Mouse (Mus musculus) monocyte, adult 5-6 weeks (primary cell): Measurements from ENCODE around the gene Limch1. TPM values are rescaled to one million over a fixed set of nuclear protein-coding genes. Genes with fewer than 3 reads are reported as not detected.

Experiments
- ATAC-seq: fragments of 153-309, 156-312 bp; replicated peaks from 2 replicates; pipeline ENCODE4 v1.8.0; 2017; ENCODE audit warnings: mild to moderate bottlenecking; ENCODE audit not compliant: low TSS enrichment, insufficient number of reproducible peaks, severe bottlenecking, poor library complexity, low FRiP score
- total RNA-seq: library from RNA; stranded (forward); fragments of 200-1000, 200-491, 200-594 nt; gene quantifications from 3 replicates; pipeline ENCODE4 v1.2.3, GENCODE M21; 2017

Limch1 gene
- total RNA-seq: not detected in 3 replicates

DNA sequence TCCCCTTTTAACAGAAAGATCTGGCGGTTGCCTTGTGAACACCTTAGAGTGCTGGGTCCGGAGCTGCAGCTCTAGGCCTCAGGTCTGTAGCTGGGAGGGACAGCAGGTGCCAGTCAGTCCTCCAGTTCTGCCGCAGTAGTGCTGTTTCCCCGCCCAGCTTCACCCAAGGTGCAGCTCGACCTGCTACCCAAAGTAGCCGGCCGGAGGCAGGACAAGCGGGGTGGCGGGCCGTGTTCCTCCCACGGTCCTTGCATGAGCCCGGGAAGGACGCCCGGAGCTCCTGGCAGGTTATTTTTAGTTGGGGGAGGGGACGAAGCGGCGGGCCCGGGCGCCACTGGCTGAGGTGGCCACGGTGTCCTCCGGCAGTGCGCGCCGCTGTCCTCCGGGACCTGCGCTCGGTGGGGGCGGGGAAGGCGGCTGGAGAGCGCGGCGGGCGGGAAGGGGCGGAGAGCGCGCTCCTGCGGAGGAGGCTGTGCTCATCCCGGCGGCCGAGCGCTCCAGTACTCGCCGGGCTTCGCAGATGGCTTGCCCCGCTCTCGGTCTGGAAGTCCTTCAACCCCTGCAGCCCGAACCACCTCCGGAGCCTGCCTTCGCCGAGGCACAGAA lies at the start of gene Limch1:
Gene Limch1 (plus strand): TSS at position 438 of the 606 bp plus-strand sequence.
- no peak for ATAC-seq

DNA sequence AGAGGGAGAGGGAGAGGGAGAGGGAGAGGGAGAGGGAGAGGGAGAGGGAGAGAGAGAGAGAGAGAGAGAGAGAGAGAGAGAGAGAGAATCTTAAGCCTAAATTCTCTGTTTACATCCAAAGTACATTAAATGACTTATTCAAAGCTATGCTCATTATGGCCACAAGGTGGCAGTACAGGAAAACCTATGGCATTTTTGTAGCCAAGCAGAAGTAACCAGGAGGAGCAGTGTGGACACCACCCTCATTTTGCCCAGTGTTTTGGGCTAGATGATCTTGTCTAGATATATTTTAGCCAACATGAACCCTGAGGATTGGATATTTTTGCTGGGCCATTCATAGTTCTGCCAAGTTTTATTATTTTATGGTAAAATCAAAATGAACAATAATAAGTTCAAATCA lies 48.5 kb upstream of the Limch1 start:
- no peak for ATAC-seq

- ATAC-seq: no peak
Observed at GRCm38 (mm10) chr5:66699911-66700310, 45.7 kb upstream of the Limch1 start.

DNA sequence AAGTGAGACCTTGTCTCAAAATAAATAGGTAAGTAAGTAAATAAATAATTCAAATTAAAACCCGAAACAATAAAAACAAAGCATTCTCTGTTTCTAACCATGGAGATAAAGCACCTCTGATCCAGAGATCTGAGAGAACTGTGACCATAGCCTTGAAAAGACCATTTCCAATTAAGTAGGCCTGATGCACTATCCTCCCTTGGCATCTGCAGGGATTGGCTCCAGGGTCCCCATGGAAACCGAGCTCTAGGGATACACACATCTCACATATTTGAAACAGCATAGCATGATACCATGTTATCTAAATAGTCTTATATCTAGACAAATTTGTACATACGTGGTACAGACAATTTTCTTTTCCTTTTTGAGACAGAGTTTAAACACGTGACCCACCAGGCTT lies 43.7 kb upstream of the Limch1 start:
- ATAC-seq: no peak

- no peak for ATAC-seq
Observed at GRCm38 (mm10) chr5:66703317-66704004, 42.2 kb upstream of the Limch1 start.

GRCm38 (mm10) chr5:66707859-66708258 lies 37.8 kb upstream of the Limch1 start:
- ATAC-seq: no peak

DNA sequence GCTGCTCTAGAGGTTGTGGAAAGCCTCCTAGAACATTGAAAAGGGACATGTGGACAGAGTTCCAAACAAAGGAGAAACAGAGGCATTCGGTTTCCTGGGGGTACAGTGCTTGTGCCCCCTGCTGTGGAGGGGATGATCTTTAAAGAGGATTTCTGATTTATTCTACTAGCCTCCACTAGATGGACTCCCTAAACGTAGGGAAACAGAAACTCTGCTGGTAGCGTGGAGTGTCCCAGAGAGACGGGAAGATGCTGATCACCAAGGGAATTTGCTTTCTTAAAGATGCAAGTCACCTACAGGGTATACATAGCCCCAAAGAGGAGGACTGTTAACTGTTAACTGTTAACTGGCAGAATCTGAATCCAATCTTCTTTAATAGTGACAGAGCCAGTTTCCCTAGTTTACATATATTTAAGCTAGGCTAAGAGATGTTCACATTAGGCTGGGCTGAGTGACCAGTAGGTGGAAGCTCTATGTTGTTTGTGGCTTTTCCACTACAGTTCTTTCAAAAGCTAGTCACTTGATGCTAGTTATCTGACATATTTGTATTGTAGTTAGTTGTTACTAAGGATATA lies 35.1 kb upstream of the Limch1 start:
- ATAC-seq: no peak

DNA sequence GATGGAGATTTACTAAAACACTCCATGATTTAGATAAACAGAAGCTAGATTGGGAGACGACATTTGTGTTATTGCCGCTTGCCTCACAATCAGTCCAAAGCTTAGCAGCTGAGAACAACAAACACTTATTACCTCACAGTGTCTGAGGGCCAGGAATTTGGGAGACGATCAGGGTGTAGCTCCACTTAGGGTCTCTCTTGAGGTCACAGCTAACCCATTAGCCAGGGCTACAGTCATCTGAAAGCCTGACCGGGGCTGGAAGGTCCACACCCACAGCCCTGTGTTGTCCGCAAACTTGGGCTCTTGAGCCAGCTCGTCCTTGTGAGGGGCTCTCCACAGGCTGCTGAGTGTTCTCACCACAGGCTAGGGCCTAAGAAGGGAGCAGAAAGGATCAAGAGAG lies 32.8 kb upstream of the Limch1 start:
- no peak for ATAC-seq

DNA sequence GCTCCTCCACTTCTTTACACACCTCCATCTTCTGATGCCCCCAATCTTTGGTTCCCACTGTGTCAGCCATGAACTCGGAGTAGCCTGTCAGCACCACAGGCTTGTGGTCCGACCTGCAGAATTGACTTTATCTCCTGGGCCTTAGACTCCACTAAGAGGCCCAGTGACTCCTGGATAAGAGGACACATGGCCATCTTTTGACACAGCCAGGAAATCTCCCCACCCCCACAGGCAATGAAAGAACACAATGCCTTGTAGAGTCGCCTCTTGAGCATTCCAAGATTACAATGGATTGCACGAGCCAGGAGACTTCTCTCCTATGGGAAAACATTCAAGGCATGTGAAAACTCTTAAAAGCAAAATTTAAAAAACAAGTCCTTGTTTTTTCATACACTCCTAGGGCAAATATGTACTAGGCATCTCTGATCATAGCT lies 30.1 kb upstream of the Limch1 start:
- ATAC-seq: no peak

DNA sequence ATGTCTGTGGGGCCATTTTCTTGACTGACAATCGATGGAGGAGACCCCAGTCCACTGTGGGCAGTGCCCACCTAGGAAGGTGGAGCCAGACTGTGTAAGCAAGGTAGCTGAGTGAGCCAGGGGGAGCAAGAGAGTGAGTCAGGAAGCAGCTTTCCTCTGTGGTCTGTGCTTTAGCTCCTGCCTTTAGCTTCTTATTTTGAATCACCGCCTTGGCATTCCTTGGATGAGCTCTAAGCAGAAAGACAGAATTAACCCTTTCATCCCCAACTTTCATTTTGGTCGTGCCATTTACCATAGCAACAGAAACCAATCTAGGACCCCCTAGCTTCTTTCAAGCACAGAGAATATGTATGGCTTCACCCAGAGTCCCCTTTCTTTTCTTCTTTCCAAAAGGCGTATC lies 27.7 kb upstream of the Limch1 start:
- no peak for ATAC-seq

DNA sequence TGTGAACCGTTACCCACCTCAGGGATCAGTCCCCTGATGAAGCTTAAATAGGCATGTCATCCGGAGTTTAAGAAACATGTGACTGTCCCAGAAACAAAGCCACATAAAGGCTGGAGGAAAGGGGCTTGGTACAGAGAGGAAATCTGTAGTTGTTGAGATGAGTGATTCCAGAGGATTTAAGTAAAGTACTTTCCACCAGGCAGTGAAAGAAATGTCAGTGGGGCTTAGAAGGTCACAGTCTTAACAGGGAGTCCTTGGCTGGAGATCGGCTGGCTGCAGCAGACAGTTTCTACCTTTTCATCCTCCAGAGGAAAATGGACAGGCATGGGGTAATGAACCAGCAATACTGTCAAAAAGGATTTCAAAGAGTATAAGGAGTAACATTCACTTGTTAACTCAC lies 27.2 kb upstream of the Limch1 start:
- no peak for ATAC-seq

GRCm38 (mm10) chr5:66718880-66719279 lies 26.7 kb upstream of the Limch1 start:
- ATAC-seq: no peak

DNA sequence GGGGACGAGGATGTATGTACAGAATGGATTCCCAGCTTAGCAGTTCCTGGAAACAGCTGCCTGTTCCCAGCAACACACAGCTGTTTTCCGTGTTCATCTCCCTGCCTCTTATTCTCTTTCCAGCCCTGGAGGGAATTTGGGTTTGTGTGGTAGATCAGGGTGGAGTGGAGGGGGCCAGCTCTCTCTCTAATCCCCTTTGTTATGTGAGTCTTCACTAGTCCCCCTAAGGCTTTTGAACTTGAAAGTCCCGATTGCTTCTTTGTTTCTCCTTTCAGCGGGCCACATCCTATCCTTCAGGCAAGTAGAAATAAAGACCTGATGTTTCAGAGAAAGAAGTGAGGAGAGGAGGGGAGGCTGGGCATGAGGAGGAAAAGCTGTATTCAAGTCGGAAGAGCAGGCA lies 24.7 kb upstream of the Limch1 start:
- no peak for ATAC-seq

- no peak for ATAC-seq
Observed at GRCm38 (mm10) chr5:66722586-66722985, 23.0 kb upstream of the Limch1 start.

DNA sequence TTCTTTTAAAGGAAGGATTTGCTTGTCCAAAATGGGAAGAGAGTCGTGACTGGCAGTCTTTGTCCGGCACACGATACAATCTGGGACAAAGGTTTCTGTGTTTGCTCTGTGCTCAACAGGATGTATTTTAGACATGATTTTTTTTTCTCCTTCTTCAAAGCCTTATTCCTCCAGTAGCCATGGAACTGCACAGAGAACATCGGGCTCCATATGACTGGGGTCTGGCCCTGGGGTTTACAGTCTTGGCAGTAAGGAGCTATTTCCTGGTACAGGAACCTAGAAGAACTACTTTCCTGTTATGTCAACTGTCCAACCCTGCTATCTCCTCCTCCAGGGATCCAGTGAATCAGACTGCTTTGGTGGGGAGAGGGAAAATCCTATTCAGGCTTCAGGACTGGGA lies 22.6 kb upstream of the Limch1 start:
- ATAC-seq: no peak

DNA sequence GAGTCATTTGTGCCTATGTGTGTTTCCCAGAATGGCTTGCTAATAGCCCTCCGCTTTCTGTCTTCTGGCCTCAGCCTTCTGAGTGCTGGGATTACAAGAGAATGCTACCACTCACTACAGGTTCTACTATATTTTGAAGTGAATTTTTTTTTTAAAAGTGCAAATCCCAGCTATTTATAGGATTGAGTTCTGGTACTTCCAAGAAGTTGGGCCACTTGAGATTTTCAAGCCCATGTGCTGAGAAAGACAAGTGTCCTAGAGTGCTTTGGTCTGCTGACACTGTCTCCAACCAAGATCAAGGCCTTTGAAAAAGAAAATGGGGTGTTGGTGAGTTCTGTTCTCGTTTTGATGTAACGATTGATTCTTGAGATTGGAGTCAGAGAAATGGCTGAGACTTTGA lies 22.0 kb upstream of the Limch1 start:
- ATAC-seq: no peak

GRCm38 (mm10) chr5:66729306-66729705 lies 16.3 kb upstream of the Limch1 start:
- no peak for ATAC-seq

DNA sequence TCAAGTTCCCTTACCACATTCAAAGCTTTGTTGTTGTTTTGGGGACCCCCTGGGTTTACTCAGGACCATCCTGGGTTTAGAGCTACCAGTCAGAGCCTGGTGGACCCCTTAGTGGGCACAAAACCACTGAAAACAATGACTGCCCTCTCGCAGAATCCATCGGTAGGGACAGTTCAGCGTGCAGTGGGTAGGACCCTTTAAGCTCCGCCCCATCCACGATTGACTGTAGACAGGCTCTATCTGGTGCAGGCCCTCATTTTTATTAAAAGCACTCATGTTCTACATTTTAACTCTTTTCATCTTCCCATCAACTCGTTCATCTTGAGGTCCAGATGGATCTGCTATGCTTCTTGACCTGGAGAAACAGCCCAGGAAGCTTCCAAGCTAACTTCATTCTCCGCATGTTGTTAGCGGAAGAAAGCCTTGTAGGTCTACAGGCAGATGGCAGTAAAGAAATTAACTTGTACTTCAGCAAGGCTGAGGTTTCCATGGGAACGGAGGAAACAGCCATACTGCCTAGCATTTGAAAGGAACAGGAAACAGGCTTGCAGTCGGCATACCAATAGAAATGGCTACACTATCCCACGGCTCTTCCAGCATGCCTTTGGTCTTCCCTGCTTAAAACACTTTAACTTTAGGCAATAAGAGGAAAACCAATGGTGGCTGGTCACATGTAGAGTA lies 14.9 kb upstream of the Limch1 start:
- no peak for ATAC-seq

GRCm38 (mm10) chr5:66731302-66731697 lies 14.3 kb upstream of the Limch1 start:
- no peak for ATAC-seq

DNA sequence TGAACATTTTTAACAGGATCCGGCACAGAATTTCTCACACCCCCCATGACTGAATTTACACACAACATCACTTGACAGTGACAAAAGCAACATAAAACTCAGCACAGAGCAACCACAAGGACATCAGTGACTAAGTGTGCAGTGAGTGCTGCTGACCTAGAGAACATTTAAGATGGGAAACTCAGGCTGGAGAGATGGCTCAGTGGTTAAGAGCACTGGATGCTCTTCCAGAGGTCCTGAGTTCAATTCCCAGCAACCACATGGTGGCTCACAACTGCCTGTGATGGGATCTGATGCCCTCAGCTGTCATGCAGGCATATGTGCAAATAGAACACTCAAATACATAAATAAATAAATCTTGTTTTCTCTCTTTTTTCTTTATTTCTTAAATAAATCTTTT lies 12.1 kb upstream of the Limch1 start:
- no peak for ATAC-seq
